Mouse (Mus musculus) CH12.LX (cell line): ENCODE results near the gene Asb15. TPM values are rescaled to one million over a fixed set of nuclear protein-coding genes. Genes with fewer than 3 reads are reported as not detected.

Experiments used
- DNase-seq: peaks from one replicate; pipeline ENCODE4 v3.0.0-alpha.2; 2013; ENCODE audit errors: extremely low read depth
- H3K27ac ChIP-seq: 2 replicates; pipeline ENCODE4 v1.5.1; 2012; ENCODE audit warnings: low read depth, mild to moderate bottlenecking, control low read depth, moderate library complexity; ENCODE audit not compliant: insufficient read depth
- H3K27me3 ChIP-seq: replicated peaks from 2 replicates; pipeline ENCODE3; 2012; ENCODE audit warnings: inconsistent platforms
- H3K36me3 ChIP-seq, 2 experiments: replicated peaks in 1 of 2; 2 replicates each; pipeline versions ENCODE3 to v1.6.1; 2012; ENCODE audit warnings: inconsistent platforms in 1 of 2, low read length in 1 of 2, mild to moderate bottlenecking in 1 of 2, mixed read lengths in 1 of 2, moderate library complexity in 1 of 2; ENCODE audit not compliant: control insufficient read depth in 1 of 2, insufficient read depth in 1 of 2
- H3K4me1 ChIP-seq, 2 experiments: 2 replicates each; pipeline ENCODE4 v1.6.1; 2012; ENCODE audit warnings: inconsistent platforms in 1 of 2, moderate library complexity in 1 of 2; ENCODE audit not compliant: insufficient read depth in 2 of 2, control insufficient read depth in 1 of 2
- H3K4me2 ChIP-seq: 2 replicates; pipeline ENCODE4 v1.6.1; 2012; ENCODE audit warnings: low read depth, mild to moderate bottlenecking, control low read depth; ENCODE audit not compliant: poor library complexity, insufficient read depth, severe bottlenecking
- H3K4me3 ChIP-seq, 3 experiments: fragments of 150-350 bp in 1 of 3; sonication (generic) in 1 of 3; replicated peaks in 1 of 3; 2 replicates each; pipeline versions ENCODE3 to v1.5.1; 2011 to 2012; ENCODE audit warnings: low read depth in 2 of 3, low read length in 2 of 3, mild to moderate bottlenecking in 2 of 3, moderate library complexity in 2 of 3, control low read depth in 1 of 3, improper control_type of control experiment in 1 of 3, inconsistent platforms in 1 of 3, mixed read lengths in 1 of 3; ENCODE audit not compliant: poor library complexity in 1 of 3
- H3K79me2 ChIP-seq: replicated peaks from 2 replicates; pipeline ENCODE4 v1.6.1; 2012; ENCODE audit warnings: mild to moderate bottlenecking, moderate library complexity; ENCODE audit not compliant: control insufficient read depth, poor library complexity, insufficient read depth, severe bottlenecking; ENCODE audit errors: extremely low read depth
- H3K9ac ChIP-seq: 2 replicates; pipeline ENCODE4 v1.6.1; 2012; ENCODE audit warnings: low read depth, mild to moderate bottlenecking, control low read depth, moderate library complexity; ENCODE audit not compliant: insufficient read depth
- H3K9me3 ChIP-seq: replicated peaks from 2 replicates; pipeline ENCODE3; 2012; ENCODE audit warnings: low read length, inconsistent platforms, mixed read lengths
- CHD2 ChIP-seq: IDR thresholded peaks from 2 replicates; pipeline ENCODE4 v1.6.1; 2011; ENCODE audit warnings: low read length, improper control_type of control experiment
- E2F4 ChIP-seq: IDR thresholded peaks from 2 replicates; pipeline ENCODE4 v1.6.1; 2011; ENCODE audit warnings: low read depth, low read length, improper control_type of control experiment; ENCODE audit not compliant: insufficient replicate concordance
- ELF1 ChIP-seq: IDR thresholded peaks from 2 replicates; pipeline ENCODE4 v1.6.1; 2014; ENCODE audit warnings: low read depth, mild to moderate bottlenecking, inconsistent platforms, low read length, improper control_type of control experiment
- EP300 ChIP-seq: IDR thresholded peaks from 2 replicates; pipeline ENCODE4 v1.6.1; 2011; ENCODE audit warnings: low read length, improper control_type of control experiment
- ETS1 ChIP-seq: conservative IDR thresholded peaks from 2 replicates; pipeline ENCODE4 v1.6.1; 2012; ENCODE audit warnings: low read depth, mild to moderate bottlenecking, inconsistent platforms, low read length, improper control_type of control experiment, moderate library complexity
- HCFC1 ChIP-seq: IDR thresholded peaks from 2 replicates; pipeline ENCODE4 v1.6.1; 2012; ENCODE audit warnings: low read depth, mild to moderate bottlenecking, inconsistent platforms, low read length, improper control_type of control experiment
- JUN ChIP-seq: IDR thresholded peaks from 2 replicates; pipeline ENCODE4 v1.6.1; 2011; ENCODE audit warnings: low read depth, mild to moderate bottlenecking, low read length, improper control_type of control experiment, moderate library complexity; ENCODE audit not compliant: insufficient read depth
- JUND ChIP-seq: conservative IDR thresholded peaks from 2 replicates; pipeline ENCODE4 v1.6.1; 2011; ENCODE audit warnings: low read depth, low read length, improper control_type of control experiment
- MYC ChIP-seq: IDR thresholded peaks from 2 replicates; pipeline ENCODE4 v1.6.1; 2011; ENCODE audit warnings: low read depth, mild to moderate bottlenecking, improper control_type of control experiment, low read length
- PAX5 ChIP-seq: IDR thresholded peaks from 2 replicates; pipeline ENCODE4 v1.6.1; 2012; ENCODE audit warnings: low read length, inconsistent platforms, mixed read lengths
- TBP ChIP-seq: conservative IDR thresholded peaks from 2 replicates; pipeline ENCODE4 v1.6.1; 2011; ENCODE audit warnings: low read depth, low read length, improper control_type of control experiment
- UBTF ChIP-seq: IDR thresholded peaks from 2 replicates; pipeline ENCODE4 v1.6.1; 2012; ENCODE audit warnings: low read depth, mild to moderate bottlenecking, inconsistent platforms, low read length, improper control_type of control experiment, moderate library complexity
- USF2 ChIP-seq: conservative IDR thresholded peaks from 2 replicates; pipeline ENCODE4 v1.6.1; 2011; ENCODE audit warnings: low read depth, low read length, improper control_type of control experiment
- ZMIZ1 ChIP-seq: IDR thresholded peaks from 2 replicates; pipeline ENCODE4 v1.6.1; 2012; ENCODE audit warnings: low read depth, mild to moderate bottlenecking, inconsistent platforms, low read length, improper control_type of control experiment
- ZNF384 ChIP-seq: IDR thresholded peaks from 2 replicates; pipeline ENCODE4 v1.6.1; 2012; ENCODE audit warnings: low read depth, low read length, improper control_type of control experiment, inconsistent platforms
- dilution Hi-C: fragments of 300-500 bp; cut with MboI; formaldehyde crosslinking; loops from 2 replicates; pipeline ENCODE4 v1.14.3; 2020; ENCODE audit warnings: low sequenced_read_pairs; ENCODE audit not compliant: extremely low pct_unique_long_range_greater_than_20kb, extremely low pct_ligation_motif_present
- in situ Hi-C: fragments of 300-500 bp; cut with MboI; formaldehyde crosslinking; loops from 3 replicates; pipeline ENCODE4 v1.14.3; 2019; ENCODE audit warnings: low sequenced_read_pairs, low pct_ligation_motif_present, low pct_unique_long_range_greater_than_20kb, mixed read lengths
- polyA plus RNA-seq: library from polyadenylated mRNA; unstranded; fragments of >175 nt; gene quantifications from 2 replicates; pipeline ENCODE4 v1.2.1, GENCODE M21; 2012; ENCODE audit warnings: low read depth; ENCODE audit not compliant: insufficient read length
- total RNA-seq, 2 experiments: library from RNA; depleted of rRNA; stranded (reverse); fragments of 300-350 nt in 1 of 2; fragments of >200 nt in 1 of 2; gene quantifications; 2 replicates each; pipeline ENCODE4 v1.2.3; 2012 to 2014

Asb15 gene
- not detected in 2 replicates for total RNA-seq (2012; rRNA removed)
- total RNA-seq (2014; rRNA removed), result not detected in 2 replicates
- 0.10 TPM in 2 replicates for polyA plus RNA-seq

DNA sequence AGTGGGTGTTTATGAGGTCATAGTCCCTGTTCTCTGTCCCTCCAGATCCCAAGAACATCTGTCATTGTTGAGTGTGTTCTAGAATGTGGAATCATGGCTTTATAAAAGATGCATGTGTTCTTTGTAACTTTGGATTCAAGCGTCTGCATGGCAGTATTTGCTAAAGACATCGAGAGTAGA lies at the start of gene Asb15:
Gene Asb15, plus strand, starts transcription at position 81 of the 180 bp plus-strand sequence.
- no peak for TF ChIP-seq UBTF
- no peak for TF ChIP-seq E2F4
- 0 out of 2 replicates have a peak, but pooled peaks have one; percentile 3 for TF ChIP-seq MYC
- no peak for TF ChIP-seq HCFC1
- TF ChIP-seq JUND, result no peak
- TF ChIP-seq, all 38 proteins: peak for 1
- H3K4me3 ChIP-seq, result peak within 1 kb of the TSS; percentile 79 to 98 (median 94)
- DNase-seq, result no peak
- in situ Hi-C loops, result loop anchor here (10.0 kb wide), 2 partner anchors 97 to 187 kb away; no protein-coding TSS in a partner anchor
- no peaks in the 10 kb centered on the region for H3K27me3 ChIP-seq
- peaks cover 12 to 22% of the 10 kb centered on the region in 2 experiments for H3K36me3 ChIP-seq
- peak within 1 kb of the TSS; percentile 76 for H3K9ac ChIP-seq
- H3K79me2 ChIP-seq, result peaks cover 21% of the 10 kb centered on the region
- peak within 1 kb of the TSS; percentile 73 for H3K27ac ChIP-seq
- peaks cover 8 to 45% of the 10 kb centered on the region in 2 experiments for H3K4me1 ChIP-seq
- dilution Hi-C loops, result no loop called here
- no peaks in the 10 kb centered on the region for H3K9me3 ChIP-seq
- H3K4me2 ChIP-seq, result peak within 1 kb of the TSS; percentile 99

DNA sequence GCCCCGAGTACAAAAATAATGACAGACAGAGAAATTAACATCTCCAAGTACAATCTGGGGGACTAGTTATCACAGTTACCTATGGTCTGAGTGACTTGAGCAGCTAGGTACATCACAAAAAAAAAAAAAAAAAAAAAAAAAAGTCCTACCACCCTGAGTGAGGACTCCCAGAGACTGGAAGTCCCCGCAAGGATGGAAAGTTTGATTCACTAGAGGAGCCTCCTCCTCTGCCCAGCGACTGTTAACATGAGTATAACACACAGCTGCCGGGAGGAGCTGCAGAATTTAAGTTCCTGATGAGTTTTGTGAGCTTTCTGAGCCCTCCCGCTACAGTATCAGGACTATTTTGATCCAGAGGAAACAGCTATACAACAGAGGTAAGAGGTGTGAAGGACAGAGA lies 41.4 kb upstream of the Asb15 start:
- H3K79me2 ChIP-seq, result no peaks in the 10 kb centered on the region
- in situ Hi-C loops, result no loop called here
- peak; percentile 70 for DNase-seq
- no peak overlapping the region for H3K27ac ChIP-seq
- H3K36me3 ChIP-seq, result no peaks in the 10 kb centered on the region
- H3K4me1 ChIP-seq, result peaks cover 0 to 14% of the 10 kb centered on the region in 2 experiments; a peak in 2 of 4 replicates
- dilution Hi-C loops, result no loop called here
- TF ChIP-seq JUN (peak; percentile 84), CHD2 (no peak), ELF1 (no peak), EP300 (peak; percentile 81), HCFC1 (no peak), ZNF384 (peak; percentile 97), ZMIZ1 (no peak), JUND (peak; percentile 84), USF2 (no peak), PAX5 (no peak), TBP (no peak), ETS1 (0 out of 2 replicates have a peak, but pooled peaks have one; percentile 35)
- TF ChIP-seq, all 38 proteins: peak for 5
- H3K27me3 ChIP-seq, result no peaks in the 10 kb centered on the region
- H3K4me2 ChIP-seq, result peak overlapping the region; percentile 24; the same call in 1 of the 2 replicates
- H3K4me3 ChIP-seq, result peak overlapping the region in 1 of 3 experiments; percentile 6
- no peak overlapping the region for H3K9ac ChIP-seq
- H3K9me3 ChIP-seq, result no peaks in the 10 kb centered on the region
